Mouse (Mus musculus): ENCODE results near the gene Mfsd14a. TPM values are rescaled to one million over a fixed set of nuclear protein-coding genes. Genes with fewer than 3 reads are reported as not detected.
A peak's percentile ranks its signal among the peaks of the same experiment; 100 is the strongest.
"Not testable (repeated sequence)": the region's sequence is repeated elsewhere in the genome, so short reads cannot be mapped to it uniquely, and the experiment has no call there.

Mfsd14a gene
- 10 to 100 TPM; 84.4 to 86.1 TPM for polyA plus RNA-seq (2017; shearing (Covaris generic))

DNA sequence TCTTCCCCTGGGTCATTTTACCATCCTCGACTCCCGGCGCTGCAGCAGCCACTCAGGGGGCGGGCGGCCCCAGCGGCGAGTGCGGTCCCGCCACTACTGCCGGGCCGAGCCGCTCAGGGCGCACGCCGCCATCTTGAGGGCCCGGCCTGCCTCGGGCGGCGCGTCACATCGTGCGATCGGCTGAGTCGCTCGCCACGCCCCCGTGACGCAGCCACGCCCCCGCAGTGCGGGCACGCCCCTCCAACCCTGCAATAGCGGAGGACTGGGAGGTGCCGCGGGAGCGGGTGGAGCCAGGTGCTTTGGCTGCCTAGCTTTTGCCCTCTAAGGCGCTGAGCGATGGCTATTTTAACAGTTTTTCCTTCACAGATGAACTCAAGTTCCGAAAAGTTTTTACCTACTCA lies at the start of gene Mfsd14a:
Gene Mfsd14a, minus strand, starts transcription at position 215 of the 401 bp plus-strand sequence.
- ATAC-seq = peak; percentile 88

DNA sequence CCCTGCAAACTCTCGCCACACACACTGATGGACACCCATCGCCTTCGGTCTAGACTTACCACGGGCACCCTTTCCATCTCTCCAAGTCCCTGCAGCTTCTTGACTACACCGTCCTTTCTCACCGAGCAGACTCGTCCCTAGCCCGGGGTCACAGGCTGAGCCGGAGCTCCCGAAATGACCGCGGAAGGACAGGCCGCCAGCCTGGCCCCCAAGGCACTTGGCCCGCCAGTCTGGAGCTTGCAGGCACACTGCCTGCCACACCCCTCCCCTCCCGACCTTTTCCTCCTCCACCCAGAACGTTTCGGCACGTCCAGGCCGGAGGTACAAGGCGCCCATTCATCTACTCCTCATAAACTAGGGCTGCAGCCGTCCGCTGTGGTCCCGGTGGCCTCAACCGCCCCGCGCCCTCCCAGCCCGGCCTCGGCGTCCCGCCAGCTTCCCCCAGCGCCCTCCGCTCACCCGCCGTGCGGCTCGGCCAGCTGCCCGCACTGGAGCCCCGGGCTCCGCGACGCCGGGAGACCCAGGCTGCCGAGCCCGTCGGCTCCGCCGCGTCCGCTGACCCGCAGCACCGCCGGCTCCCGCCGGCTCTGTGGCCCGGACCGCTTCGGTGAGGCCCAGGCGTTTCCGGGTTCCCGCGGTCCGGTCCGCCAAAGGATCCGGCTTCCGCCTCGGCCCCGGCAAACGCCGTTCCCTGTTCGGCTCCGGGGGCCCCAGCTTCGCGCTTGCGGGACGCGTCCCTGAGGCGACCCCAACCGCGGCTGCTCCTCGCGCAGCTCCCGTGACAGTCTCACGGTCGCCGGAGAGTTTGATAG lies 49.4 kb upstream of the Mfsd14a start:
- ATAC-seq = peak; percentile 83

DNA sequence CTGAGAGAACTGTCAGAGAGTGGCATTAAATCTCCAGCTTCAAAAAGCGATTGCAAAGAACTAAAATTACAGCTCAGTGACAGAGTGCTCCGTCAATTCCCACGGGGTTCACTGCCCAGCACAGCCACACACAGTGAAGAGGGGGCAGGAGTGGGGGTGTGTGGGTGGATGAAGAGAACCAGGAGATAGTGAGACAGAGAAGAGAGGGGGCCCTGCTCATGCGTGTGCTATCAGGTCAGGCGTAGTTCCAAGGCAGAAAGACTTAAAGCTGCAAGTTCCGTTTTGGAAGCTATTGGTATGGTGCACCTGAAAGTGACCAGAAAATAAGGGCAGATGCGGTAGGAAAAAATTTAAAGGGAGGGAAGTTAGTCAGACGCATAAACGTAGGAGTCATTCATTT lies 48.5 kb upstream of the Mfsd14a start:
- no peak for ATAC-seq

DNA sequence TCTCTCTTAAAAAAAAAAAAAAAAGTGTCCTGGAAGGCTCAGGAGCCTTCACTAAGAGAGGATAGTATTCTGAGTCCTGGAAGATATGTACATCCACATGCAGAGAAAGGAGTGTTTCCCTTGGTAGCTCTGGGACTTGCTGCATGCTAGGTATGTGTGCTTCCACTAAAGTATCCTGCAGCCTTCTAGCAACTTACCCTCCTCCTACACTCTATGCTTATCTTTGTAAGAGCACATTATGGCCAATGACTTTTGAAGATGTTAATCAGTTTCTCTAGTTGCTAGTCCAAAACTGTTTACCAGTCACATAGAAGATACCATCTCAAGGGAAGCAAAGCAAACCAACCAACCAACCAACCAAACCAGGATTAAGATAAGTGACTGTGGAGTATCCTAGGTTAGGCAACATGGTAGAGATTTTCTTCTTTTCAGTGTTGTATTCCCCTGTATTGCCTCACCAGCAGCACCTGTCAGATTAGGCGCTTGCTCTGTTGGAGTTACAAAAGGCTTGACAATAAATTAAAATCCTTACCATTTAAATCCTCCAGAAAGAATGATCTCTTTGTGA lies 43.2 kb upstream of the Mfsd14a start:
- ATAC-seq = no peak

DNA sequence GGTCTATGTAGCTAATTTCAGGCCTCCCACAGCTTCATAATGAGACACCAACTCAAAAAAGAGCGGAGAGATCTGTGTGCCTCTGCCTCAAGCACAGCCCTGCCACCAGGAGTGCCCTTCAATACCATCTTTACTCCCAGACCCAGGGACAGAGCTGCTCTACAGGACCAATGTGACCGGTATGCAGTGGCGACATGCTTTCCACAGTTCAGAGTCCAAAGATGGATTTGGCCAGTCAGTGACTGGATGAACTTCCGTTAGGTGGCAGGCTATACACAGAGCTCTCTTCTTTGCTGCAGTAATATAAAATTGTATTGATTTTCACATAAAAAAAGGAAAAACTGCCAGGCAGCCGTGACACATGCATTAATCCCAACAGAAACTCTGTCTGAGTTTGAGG lies 41.4 kb upstream of the Mfsd14a start:
- no peak for ATAC-seq

DNA sequence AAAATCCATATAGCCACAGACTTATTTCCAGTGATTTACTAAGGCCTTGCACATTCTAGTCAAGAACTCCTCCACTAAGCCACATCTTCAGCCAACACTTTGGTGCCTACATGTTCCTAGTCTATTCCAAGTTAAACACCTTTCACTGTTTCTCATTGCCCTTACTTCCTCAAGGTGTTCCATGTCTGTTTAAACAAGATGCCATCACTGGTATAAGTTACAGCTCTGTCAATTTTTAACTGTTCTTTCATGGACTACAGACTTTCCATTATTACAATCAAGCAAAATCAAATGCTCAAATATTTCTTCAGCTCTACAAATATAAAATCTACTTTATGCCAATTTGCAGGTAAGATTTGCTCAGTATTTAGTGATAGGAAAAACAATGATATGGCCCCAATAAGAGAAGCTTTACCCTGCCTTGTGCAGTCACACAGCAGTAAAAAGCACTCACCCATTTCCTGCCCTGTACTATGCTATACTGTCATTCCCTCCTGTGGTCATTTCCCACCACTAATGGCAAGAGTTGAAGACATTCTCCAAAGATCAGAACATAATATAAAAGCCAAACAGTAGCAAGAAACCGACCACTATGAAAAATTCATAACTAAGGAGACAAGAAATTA lies 40.3 kb upstream of the Mfsd14a start:
- ATAC-seq = no peak

DNA sequence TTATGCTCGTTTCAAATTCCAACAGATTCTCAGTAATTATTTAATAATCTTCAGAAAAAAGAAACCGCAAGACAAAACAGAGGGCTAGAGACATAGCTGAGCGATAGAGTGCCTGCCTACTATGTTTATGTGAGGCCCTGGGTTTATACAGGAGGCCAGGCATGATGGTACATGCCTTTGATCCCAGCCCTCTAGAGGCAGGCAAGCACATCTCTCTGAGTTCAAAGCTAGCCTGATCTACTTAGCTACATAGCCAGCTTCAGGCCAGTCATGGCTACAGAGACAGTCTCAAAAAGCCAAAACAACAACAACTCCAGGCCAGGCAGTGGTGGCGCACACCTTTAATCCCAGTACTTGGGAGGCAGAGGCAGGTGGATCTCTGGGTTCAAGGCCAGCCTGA lies 39.1 kb upstream of the Mfsd14a start:
- no peak for ATAC-seq

DNA sequence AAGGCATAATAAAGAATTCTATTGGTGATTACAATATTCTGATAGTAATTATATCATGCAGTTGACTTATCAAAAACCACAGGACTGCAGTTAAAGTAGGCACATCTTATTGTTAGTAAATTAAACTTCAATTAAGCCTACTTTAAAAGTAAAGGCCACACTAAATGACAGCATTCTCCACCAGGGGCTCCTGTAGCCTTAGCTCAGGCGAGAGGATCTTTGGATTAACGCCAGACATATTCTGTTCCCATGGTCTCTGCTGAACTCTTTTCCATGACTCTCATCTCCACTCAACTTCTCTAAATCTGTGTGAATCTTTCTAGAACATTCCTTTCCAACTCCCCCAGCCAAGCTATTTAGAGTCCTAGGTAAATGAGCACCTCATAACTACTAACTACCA lies 36.3 kb upstream of the Mfsd14a start:
- no peak for ATAC-seq

DNA sequence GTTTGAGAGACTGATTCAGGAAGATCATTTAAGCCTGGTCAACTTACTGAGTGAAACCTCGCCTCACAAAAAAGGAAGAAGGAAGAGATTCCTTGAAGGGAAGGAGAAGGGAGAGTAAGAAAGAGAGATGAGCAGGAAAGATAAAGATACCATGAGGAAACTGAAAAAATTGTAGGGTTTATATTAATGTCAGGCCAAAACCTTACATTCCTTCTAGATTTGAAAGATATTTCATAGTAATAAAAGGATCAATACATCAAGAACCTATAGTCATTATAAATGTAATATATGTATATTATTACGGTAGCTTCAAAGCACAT lies 33.1 kb upstream of the Mfsd14a start:
- ATAC-seq = no peak

DNA sequence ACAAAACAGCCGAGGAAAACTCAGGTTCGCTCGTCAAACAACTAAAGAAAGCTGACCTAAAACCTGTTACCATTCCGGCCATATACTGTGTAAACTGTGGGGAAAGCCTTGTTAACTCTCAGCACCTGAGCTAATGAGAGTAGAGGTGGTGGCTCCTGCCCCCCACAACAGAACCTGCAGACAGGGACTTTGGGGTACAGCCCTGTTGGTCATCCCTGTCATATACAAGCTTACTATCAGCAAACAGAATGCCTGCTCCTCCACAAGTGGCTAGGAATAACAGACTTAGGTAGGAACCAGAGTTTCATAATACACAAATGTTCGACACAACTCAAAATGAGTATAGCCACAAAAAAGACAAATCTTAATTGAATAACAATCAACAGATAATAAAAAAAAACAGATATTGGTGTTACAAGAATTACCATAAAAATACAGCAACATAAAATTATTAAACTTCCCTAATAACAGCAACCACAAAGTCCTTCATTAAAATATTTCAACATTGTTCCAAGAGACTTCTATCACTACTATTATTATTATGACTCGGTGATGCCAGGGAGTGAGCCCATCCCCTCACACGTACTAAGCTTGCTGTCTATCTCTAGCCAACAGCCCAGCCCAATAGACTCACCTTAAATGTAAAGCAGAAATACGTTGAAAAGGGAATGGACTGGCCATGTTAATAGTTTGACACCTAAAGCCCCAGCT lies 32.6 kb upstream of the Mfsd14a start:
- no peak for ATAC-seq

DNA sequence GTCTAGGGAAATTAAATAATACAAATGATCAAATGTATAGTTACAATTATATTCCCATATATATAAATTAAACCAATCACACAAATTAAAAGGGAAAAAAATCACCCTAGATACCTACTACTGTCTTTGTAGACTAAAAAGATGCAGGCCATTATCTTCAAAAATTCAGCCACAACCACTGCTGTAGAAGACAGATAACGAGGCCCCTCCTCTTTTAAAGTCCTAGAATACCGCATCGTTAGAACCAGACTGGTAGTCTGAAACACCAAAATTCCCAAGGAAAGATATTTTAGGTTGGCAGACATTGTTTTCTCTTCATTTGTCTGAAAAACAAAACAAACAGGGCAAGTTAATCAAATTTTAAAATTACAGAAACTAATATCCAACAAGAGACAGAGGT lies 31.8 kb upstream of the Mfsd14a start:
- no peak for ATAC-seq

DNA sequence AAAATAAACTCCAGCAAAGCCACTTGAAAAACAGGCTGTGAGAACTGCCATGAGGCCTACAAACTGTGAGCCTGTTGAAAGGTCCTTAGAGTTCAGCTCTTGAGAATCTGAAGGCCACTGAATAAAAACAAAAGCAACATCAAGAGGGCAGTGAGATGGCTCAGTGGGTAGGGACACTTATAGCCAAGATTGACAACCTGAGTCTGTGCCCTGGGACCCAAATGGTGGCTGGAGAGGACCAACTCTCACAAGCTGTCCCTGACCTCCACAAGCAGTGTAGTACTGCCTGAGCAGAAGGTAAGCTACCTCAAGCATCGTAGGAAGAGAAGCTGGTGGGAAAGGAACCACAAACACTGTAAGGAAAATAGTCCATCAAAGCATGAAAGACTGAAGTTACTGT lies 18.7 kb upstream of the Mfsd14a start, which contains the start of gene Gm43191:
Gene Gm43191, minus strand, starts transcription at position 101 of the 400 bp plus-strand sequence.
- no peak for ATAC-seq

DNA sequence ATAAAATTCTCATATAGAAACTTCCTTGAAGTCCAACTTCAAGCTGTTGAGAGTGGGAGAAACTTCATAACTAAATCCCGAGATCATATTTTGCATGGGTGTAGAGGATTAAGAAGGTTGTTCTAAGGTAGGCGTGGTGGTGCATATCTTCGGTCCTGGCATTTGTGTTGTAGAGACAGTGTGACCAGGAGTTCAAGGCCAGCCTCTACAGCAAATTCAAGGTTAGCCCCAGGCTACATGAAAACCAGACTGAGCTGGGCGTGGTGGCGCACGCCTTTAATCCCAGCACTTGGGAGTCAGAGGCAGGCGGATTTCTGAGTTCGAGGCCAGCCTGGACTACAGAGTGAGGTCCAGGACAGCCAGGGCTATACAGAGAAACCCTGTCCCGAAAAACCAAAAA lies 1.8 kb upstream of the Mfsd14a start:
- ATAC-seq = not testable (repeated sequence)

DNA sequence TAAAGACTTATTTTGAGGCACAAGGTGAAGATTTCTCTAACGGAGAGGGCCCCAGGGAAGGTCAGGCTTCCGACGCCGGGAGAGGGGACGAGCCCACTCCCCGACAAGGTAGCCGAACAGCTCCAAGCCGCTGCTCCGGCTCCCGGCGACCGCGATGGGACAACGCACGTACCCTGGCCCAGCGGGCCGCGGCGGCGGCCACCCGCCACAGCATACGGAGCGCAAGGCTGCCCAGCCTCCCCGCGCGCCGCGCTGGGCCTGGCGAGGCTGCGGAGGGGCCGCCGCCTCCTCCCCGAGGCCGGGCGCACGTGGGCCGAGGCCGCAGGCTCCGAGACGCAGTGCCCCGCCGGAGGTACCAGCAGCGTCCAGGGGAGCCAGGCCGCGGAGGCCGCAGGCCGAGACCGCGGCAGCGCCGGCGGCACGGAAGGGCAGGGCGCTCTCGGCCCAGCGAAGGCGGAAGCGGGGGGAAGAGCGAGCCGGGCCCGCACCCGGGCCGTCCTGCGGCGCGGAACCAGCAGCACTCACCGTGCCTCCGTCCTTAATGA lies 535 bp downstream of the Mfsd14a start:
- peak; percentile 63 for ATAC-seq

DNA sequence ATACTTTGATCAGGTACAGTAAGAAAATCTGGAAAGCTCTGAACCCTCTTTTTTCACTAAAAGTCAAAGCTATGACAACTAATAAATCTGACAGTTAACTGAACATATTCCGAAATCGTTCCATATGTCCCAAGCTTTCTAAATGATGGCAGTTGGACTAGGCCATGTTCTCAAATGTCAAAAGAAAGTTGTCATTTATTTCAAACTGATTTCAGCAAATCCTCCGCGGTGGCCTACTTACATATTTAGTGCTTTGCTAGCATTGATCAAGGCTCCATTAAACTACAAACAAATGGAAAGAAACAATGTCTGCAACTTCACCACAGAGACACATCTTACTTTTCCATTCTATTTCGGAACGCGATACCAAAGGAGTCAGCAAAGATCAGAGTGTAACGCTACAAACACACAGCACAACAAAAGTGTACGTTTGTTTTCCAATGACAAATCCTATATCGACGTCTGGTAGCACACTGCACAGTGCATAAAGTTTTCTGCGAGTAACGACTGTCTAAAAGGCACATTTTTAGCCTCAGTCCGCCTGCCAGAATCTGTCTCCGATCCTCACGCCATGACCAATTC lies 1.1 kb downstream of the Mfsd14a start:
- peak; percentile 1 for ATAC-seq

DNA sequence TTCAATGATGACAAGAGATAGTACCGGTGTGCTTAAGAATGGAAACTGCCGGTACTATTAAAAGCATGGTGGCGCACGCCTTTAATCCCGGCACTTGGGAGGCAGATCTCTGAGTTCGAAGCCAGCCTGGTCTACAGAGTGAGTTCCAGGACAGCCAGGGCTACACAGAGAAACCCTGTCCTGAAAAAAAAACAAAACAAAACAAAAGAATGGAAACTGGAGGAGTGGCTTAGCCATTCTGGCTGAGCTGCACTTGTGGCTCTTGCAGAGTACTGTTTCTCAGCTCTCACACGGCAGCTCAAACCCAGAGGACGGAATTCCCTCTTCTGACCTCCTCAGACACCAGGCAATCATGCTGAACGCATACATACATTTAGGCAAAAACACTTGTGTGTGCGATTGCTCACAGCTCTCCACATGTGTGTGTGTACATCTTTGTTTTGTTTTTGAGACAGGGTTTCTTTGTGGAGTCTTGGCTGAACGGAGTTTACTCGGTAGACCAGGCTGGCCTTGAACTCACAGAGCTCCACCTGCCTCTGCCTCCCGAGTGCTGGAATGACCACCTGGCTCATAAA lies 2.5 kb downstream of the Mfsd14a start:
- no peak for ATAC-seq

DNA sequence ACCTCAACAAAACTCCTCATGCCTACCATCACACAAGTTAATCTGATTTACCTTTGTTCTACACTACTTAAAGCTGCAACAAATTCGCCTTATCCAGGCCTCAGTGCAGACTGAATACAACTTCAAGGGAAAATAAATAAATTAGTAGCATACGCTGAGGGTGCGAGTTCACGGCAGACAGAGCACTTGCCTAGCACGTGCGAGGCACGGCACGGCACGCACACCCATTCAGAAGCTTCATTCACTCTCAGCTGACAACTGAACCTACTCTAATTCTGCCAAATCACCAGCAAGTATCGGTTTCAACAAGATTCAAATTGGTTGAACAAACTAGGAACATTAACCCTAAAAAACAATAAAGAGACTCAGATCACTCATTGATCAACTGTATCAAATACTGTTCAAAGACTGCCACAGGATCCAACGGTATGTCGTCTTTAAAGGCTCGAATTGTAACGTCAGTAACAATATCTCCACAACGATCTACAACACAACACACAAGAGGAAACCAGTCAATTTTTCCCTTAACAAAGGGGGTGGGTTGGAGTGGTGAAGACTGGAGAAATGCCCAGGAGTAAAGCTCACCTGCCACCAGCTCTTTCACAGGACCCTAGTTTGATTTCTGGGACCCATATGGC lies 3.4 kb downstream of the Mfsd14a start:
- ATAC-seq = peak; percentile 23

DNA sequence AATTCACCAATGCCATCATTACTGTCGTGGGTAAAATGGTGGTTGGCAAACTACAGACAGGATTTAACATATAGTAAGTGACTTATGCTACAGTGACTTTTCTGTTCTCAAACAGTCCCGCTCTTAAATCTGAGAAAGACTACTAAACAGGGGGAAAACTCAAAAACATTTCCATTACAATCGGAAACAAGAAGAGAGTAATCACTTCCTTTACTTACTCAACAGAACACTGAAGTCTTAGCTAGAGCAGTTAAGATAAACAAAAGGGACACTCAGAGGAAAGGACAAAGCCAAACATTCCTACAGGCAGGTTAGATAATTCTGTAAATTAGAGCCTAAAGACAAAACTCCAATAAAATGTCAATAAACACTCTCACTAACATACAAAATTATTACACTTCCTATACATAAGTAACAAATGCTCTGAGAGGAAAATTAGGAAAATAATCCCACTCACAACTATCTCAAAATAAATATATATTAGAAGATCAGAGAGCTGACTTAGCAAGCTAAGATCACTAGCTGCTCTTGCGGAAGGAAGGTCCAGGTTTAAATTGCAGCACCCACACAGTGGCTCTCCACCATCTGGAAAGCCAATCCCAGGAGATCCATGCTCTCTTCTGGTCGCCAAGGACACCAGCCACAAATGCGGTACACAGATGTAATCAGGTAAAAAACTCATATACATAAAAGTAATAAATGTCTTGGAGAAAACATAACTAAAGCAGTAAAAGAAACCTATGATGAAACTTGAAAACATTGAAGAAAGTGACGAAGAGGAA lies 6.1 kb downstream of the Mfsd14a start:
- ATAC-seq = peak; percentile 50

DNA sequence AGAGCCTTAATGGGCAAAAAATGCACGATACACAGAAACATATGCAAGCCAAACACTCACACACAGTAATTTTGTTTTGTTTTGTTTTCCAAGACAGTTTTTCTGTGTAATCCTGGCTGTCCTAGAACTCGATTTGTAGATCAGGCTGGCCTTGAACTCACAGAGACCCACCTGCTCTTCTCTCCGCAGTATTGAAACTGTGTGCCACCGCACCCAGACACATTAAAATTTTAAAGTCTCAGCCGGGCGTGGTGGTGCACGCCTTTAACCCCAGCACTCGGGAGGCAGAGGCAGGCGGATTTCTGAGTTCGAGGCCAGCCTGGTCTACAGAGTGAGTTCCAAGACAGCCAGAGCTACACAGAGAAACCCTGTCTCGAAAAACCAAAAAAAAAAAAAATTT lies 8.4 kb downstream of the Mfsd14a start:
- ATAC-seq = not testable (repeated sequence)

DNA sequence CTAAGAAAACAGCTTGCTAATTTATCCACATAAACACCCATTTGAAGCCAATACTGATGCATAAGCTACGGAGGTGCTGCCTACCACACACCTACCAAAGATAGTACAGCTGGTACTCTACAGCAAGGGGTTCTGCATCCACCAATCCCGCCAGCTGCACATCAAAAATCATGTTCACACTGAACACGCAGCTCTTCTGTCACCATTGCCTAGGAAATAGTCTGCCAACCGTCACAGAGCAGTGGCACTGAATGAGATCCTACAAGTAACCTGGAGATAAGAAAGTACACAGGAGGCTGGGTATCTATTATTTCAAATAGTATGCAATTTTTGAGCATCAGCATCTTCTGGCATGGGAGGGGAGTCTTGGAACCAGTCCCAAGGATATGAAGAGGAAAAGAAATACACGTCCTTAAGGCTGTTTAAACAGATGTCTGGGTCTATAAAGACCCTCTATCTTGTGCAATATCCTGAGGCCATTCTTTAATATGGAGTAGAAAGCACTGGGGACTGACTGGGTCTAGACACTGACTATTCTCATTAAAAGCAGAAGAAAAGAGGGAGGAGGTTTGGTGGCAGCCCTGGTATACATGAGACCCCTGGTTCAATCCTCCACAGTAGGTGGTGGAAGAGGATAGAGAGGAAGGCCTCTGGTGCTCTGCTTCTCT lies 9.1 kb downstream of the Mfsd14a start:
- ATAC-seq = no peak
